Mouse (Mus musculus) ES-E14 (cell line): ENCODE results near the gene Barhl2.

Source experiments
- HCFC1 ChIP-seq: IDR thresholded peaks from 2 replicates; pipeline ENCODE4 v1.6.1; 2012; ENCODE audit warnings: low read length, inconsistent platforms, borderline replicate concordance; ENCODE audit not compliant: insufficient read depth
- MAFK ChIP-seq: IDR thresholded peaks from 2 replicates; pipeline ENCODE4 v1.6.1; 2014; ENCODE audit warnings: mild to moderate bottlenecking, low read depth, low read length, inconsistent platforms; ENCODE audit not compliant: insufficient read depth
- ZC3H11A ChIP-seq: IDR thresholded peaks from 2 replicates; pipeline ENCODE4 v1.6.1; 2012; ENCODE audit warnings: low read depth, mild to moderate bottlenecking, inconsistent platforms, low read length, borderline replicate concordance
- ZNF384 ChIP-seq: IDR thresholded peaks from 2 replicates; pipeline ENCODE4 v1.6.1; 2012; ENCODE audit warnings: low read depth, low read length, inconsistent platforms

GRCm38 (mm10) chr5:106453181-106453885, 4.6 kb downstream of the Barhl2 start:
- no peak for TF ChIP-seq ZC3H11A
- TF ChIP-seq ZNF384 = no peak
- TF ChIP-seq MAFK = no peak
- TF ChIP-seq HCFC1 = no peak
